Mouse (Mus musculus): ENCODE measurements around the gene Stim1. TPM values are rescaled to one million over a fixed set of nuclear protein-coding genes. Genes with fewer than 3 reads are reported as not detected.

Stim1 gene
- 10 to 100 TPM; 16.3 to 80.2 (median 56.7) TPM for total RNA-seq (2018; cell fraction: chromatin; rRNA removed)
- 10 to 100 TPM; 27.4 to 46.5 (median 37.8) TPM for total RNA-seq (2018; cell fraction: cytosol; rRNA removed)
- 10 to 100 TPM; 29.1 to 75.2 (median 49.1) TPM for total RNA-seq (2018; cell fraction: nucleus; rRNA removed)
- polyA plus RNA-seq (2018): 32.9 to 38.1 TPM (median 35.0 TPM) in 3 replicates

DNA sequence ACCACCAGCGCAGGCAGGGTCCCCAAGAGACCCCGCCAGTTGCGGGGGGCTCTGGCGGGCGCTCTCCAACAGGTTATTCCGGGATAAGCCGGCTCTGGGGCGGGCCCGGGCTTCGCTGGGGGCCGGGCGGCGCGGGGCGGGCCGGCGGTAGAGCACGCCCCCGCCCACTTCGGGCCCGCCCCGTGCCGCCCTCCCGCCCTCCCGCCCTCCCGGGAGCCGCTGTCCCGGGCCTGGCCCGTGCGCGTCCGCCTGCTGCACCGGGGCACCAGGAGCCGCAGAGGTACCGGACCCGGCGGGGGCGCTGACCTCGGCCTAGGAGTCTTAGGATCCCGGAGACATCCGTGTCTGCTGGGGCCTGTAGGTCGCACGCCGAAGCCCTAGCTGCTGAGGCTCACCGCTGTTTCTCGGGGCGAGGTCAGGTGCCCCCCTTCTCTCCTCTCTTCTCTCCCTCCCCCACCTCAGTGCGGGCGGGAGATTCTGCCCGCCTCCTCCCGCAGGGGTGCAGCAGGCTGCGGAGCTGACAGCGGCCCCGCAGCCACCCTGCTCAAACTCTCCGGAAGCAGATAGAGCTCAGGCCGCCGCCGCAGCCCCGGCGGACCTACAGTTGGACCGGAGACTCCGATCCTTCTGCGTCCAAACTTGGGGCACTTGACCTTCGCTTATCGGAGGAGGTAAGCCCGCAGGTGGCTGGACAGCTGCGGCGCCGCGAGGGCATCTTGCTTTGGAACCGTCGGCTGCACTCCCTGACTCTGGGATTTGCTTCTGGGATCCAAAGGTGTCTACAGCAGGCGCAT is at the start of gene Stim1:
Stim1 (plus strand) TSS at position 206 of the 794 bp plus-strand sequence.
- Histone ChIP-seq H3K27ac (peak within 1 kb of the TSS; percentile 83), H3K4me3 (ENCODE audit: inconsistent target) (peak within 1 kb of the TSS; percentile 65), H3K36me3 (ENCODE audit: inconsistent target) (no peaks in the 10 kb centered on the region), H3K79me2 (ENCODE audit: inconsistent target) (peaks cover 46% of the 10 kb centered on the region; the same call in 1 of the 2 replicates)
- under 1% methylated on average over 58 of the region's 73 CpGs for WGBS (ENCODE audit: missing documents)

- Histone ChIP-seq H3K79me2 (ENCODE audit: inconsistent target) (peaks cover 26% of the 10 kb centered on the region; the same call in 1 of the 2 replicates), H3K4me3 (ENCODE audit: inconsistent target) (no peak overlapping the region), H3K27ac (no peak overlapping the region), H3K36me3 (ENCODE audit: inconsistent target) (peaks cover 15% of the 10 kb centered on the region)
- 33% methylated on average over 1 of the region's 1 CpGs for WGBS (ENCODE audit: missing documents)
Measured at GRCm38 (mm10) chr7:102221899-102222298, 45.7 kb upstream of the Stim1 start.

DNA sequence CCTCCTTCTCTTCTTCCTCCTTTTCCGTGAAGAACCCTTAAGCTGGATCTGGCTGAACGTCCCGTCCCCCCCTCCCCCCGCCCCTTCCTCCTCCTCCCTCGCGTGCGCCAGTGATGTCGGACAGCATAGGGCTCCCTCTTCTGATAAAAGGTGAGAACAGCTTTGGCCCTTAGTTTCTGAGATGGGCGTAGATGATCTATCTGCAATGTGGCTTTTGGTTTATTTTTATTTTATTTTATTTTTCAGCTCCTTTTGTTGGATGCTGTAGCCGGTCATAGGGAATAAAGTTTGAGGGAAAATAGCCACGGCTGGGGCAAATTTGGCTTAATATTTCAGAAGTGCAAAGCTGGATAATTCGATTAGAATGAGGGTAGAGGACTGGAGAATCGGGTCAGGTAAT is 45.3 kb upstream of the Stim1 start:
- H3K36me3 ChIP-seq (ENCODE audit: inconsistent target): peaks cover 19% of the 10 kb centered on the region
- H3K4me3 ChIP-seq (ENCODE audit: inconsistent target): peak overlapping the region; percentile 52
- H3K79me2 ChIP-seq (ENCODE audit: inconsistent target): peaks cover 26% of the 10 kb centered on the region; the same call in 1 of the 2 replicates
- WGBS (ENCODE audit: missing documents): 2% methylated on average over 5 of the region's 13 CpGs
- H3K27ac ChIP-seq: peak overlapping the region; percentile 32

GRCm38 (mm10) chr7:102222830-102223556 is 44.6 kb upstream of the Stim1 start:
- peak overlapping the region; percentile 50 for H3K27ac ChIP-seq
- under 1% methylated on average over 31 of the region's 31 CpGs for WGBS (ENCODE audit: missing documents)
- H3K4me3 ChIP-seq (ENCODE audit: inconsistent target): peak overlapping the region; percentile 52
- peaks cover 26% of the 10 kb centered on the region for H3K36me3 ChIP-seq (ENCODE audit: inconsistent target)
- H3K79me2 ChIP-seq (ENCODE audit: inconsistent target): peaks cover 26% of the 10 kb centered on the region; the same call in 1 of the 2 replicates

- peaks cover 26% of the 10 kb centered on the region; the same call in 1 of the 2 replicates for H3K79me2 ChIP-seq (ENCODE audit: inconsistent target)
- peak overlapping the region; percentile 50; the same call in 1 of the 2 replicates for H3K27ac ChIP-seq
- WGBS (ENCODE audit: missing documents): 96% methylated on average over 5 of the region's 5 CpGs
- peak overlapping the region; percentile 52 for H3K4me3 ChIP-seq (ENCODE audit: inconsistent target)
- peaks cover 27% of the 10 kb centered on the region for H3K36me3 ChIP-seq (ENCODE audit: inconsistent target)
Measured at GRCm38 (mm10) chr7:102223883-102224738, 43.5 kb upstream of the Stim1 start.

DNA sequence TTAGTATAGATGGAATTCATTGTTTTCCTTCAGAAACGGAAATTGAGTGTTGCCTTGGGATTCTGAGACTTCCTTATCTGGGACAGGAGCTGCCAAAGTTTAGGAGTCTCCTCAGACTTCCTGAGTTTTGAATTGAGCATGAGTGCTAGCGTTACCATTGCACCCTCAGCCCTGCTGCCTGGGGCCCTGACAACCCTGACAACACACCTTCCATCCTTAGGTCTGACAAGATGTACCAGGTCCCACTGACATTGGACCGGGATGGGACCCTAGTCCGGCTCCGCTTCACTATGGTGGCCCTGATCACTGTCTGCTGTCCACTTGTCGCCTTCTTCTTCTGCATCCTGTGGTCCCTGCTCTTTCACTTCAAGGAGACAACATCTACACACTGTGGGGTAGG is 41.6 kb upstream of the Stim1 start:
- Histone ChIP-seq H3K36me3 (ENCODE audit: inconsistent target) (peaks cover 27% of the 10 kb centered on the region), H3K79me2 (ENCODE audit: inconsistent target) (peaks cover 26% of the 10 kb centered on the region; the same call in 1 of the 2 replicates), H3K4me3 (ENCODE audit: inconsistent target) (no peak overlapping the region), H3K27ac (no peak overlapping the region)
- 95% methylated on average over 6 of the region's 6 CpGs for WGBS (ENCODE audit: missing documents)

DNA sequence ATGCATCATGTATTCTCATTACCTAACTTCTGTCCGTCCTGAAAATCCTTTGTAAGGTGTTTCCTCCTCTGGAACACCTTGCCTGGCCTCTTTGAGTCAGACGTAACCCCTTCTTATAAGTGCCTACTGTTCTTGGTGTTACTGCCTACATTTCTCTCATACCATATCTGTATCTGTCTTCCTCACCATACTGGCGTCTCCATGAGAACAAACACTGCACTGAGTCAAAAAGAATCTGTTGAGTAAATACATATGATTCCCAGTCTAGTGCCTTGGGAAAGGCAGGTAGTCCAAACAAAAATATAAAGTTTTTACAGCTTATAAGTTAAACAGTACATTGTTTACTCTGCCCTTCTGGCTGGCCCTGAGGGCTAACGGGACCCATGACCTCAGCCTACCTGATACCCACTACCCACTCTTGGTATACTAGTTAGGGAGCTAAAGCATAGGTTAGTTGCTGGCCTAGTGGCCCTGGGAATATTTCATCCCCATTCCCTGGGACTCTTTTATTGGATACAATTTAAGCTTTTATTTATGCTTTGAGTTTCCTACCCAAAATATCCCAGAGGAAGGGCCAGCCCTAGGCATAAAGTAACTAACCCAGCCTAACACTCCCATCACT is 39.4 kb upstream of the Stim1 start:
- Histone ChIP-seq H3K36me3 (ENCODE audit: inconsistent target) (peaks cover 32% of the 10 kb centered on the region), H3K79me2 (ENCODE audit: inconsistent target) (peaks cover 26% of the 10 kb centered on the region; the same call in 1 of the 2 replicates), H3K27ac (no peak overlapping the region), H3K4me3 (ENCODE audit: inconsistent target) (no peak overlapping the region)
- 95% methylated on average over 4 of the region's 4 CpGs for WGBS (ENCODE audit: missing documents)

- WGBS (ENCODE audit: missing documents): 79% methylated on average over 6 of the region's 6 CpGs
- Histone ChIP-seq H3K36me3 (ENCODE audit: inconsistent target) (peaks cover 32% of the 10 kb centered on the region), H3K79me2 (ENCODE audit: inconsistent target) (peaks cover 15% of the 10 kb centered on the region; the same call in 1 of the 2 replicates), H3K27ac (0 out of 2 replicates have a peak overlapping the region, but pooled peaks have one; percentile 8), H3K4me3 (ENCODE audit: inconsistent target) (no peak overlapping the region)
Measured at GRCm38 (mm10) chr7:102229814-102230213, 37.8 kb upstream of the Stim1 start.

- 77% methylated on average over 3 of the region's 4 CpGs for WGBS (ENCODE audit: missing documents)
- Histone ChIP-seq H3K27ac (no peak overlapping the region), H3K36me3 (ENCODE audit: inconsistent target) (peaks cover 30% of the 10 kb centered on the region; the same call in 1 of the 2 replicates), H3K79me2 (ENCODE audit: inconsistent target) (peaks cover 8% of the 10 kb centered on the region; the same call in 1 of the 2 replicates), H3K4me3 (ENCODE audit: inconsistent target) (no peak overlapping the region)
Measured at GRCm38 (mm10) chr7:102233059-102233458, 34.5 kb upstream of the Stim1 start.

DNA sequence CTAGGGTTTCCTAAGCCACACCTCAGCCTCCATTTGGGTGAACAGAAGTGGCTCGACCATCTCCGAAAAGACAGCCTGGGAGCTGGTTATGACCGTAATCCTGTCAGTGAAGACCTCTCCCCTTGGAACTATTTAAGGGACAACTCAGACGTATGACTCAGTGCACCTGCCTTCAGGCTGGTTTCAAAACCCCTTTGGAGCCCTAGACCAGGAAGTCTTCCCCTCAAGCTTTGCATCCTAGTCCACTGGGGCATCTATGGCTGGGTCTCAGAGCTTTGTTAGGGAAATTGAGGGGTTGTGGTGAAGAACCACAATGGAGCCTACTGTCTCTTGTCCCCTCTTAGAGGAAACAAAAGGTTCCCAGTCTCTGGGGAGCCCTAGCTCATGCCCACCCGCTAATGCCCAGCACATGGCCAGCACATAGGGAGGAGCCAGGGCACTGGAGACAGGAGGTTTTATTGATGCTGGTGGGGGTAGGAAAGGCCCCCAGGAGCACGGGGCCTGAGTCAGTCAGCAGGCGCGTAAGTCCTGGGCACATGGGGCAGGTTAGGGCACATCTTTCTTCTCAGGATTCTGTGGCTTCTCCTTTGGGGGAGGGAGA is 28.8 kb upstream of the Stim1 start:
- 87% methylated on average over 8 of the region's 8 CpGs for WGBS (ENCODE audit: missing documents)

GRCm38 (mm10) chr7:102239591-102239990 is 28.0 kb upstream of the Stim1 start:
- no peak overlapping the region for H3K27ac ChIP-seq
- H3K36me3 ChIP-seq (ENCODE audit: inconsistent target): peaks cover 58% of the 10 kb centered on the region
- H3K4me3 ChIP-seq (ENCODE audit: inconsistent target): no peak overlapping the region
- WGBS (ENCODE audit: missing documents): 96% methylated on average over 16 of the region's 16 CpGs
- H3K79me2 ChIP-seq (ENCODE audit: inconsistent target): peaks cover 73% of the 10 kb centered on the region

More for the DNA sequence above, 28.8 kb upstream of the Stim1 start:
- Histone ChIP-seq H3K27ac (no peak overlapping the region), H3K79me2 (ENCODE audit: inconsistent target) (peaks cover 65% of the 10 kb centered on the region), H3K4me3 (ENCODE audit: inconsistent target) (no peak overlapping the region), H3K36me3 (ENCODE audit: inconsistent target) (peaks cover 58% of the 10 kb centered on the region)

DNA sequence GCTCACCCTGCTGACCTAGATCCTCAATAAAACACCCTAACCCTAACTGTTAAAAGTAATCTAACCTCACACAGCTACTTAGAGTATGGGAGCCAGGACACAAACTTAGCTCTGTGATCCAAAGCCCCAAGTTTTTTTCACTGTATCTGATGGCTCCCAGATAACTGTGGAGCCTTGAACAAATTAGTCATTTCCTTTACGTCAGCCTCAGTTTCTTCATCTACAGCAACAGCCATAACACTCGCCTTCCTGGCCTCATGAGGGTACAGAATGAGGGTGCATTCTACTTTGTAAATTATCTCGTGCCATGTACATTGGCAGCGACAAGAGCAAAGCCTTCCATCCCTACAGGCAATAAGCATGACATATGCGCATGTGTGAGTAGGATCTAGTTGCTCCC is 25.2 kb upstream of the Stim1 start:
- Histone ChIP-seq H3K4me3 (ENCODE audit: inconsistent target) (no peak overlapping the region), H3K36me3 (ENCODE audit: inconsistent target) (peaks cover 39% of the 10 kb centered on the region), H3K79me2 (ENCODE audit: inconsistent target) (peaks cover 100% of the 10 kb centered on the region), H3K27ac (peak overlapping the region; percentile 100)
- WGBS (ENCODE audit: missing documents): 58% methylated on average over 5 of the region's 5 CpGs

- WGBS (ENCODE audit: missing documents): 86% methylated on average over 3 of the region's 3 CpGs
- peaks cover 34% of the 10 kb centered on the region for H3K36me3 ChIP-seq (ENCODE audit: inconsistent target)
- H3K4me3 ChIP-seq (ENCODE audit: inconsistent target): no peak overlapping the region
- peak overlapping the region; percentile 100 for H3K27ac ChIP-seq
- H3K79me2 ChIP-seq (ENCODE audit: inconsistent target): peaks cover 100% of the 10 kb centered on the region
Measured at GRCm38 (mm10) chr7:102242917-102243316, 24.7 kb upstream of the Stim1 start.

All from macrophage (primary cell).